Mouse (Mus musculus): ENCODE results near the gene Med20.

Gene Med20

DNA sequence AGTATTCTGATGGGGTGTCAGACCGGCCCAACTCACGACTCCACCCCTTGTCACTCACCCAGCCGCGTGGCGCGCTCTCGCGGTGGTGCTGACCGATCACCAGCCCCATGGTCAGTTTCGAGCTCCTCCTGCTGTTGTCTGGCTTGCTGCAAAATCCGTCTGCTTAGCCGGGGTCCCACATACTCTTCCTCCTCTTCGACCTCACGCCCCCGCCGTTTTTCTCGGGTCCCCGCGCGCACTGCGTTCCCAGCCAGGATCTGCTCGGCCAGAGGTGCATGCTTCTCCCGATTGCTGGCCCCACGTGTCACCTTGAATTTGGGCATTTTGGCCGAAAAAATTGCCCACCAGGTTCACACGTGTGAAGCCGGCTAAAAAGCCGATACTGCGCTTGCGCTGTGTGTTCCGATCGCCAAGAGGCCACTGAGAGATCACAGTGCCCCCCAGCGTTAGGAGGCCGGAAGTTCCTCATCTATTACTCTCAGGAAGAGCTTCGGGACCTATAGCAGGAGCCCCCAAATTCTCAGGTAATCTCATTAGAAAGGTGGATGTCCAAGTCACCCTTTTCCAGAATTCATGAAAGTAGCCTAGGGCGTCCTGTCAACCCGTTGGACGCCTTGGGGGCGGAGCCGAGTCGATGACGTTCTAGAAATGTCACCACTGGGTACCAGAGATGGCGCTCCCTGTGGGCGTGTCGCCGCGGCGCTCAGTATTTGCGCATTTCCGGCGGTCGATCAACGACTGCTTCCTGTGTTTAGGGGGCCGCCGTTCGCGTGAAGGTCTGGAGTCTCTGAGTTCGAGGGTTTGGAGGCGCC lies at the start of gene Med20, which contains the start of the genes Bysl and Gm20517:
Med20 (plus strand) TSS at position 734 of the 812 bp plus-strand sequence.
Bysl (minus strand) TSS at position 644 of the 812 bp plus-strand sequence.
Gm20517 (plus strand) TSS at position 741 of the 812 bp plus-strand sequence.
- DNase-seq (ENCODE audit: low read depth, low spot score), result peak; percentile 98

DNA sequence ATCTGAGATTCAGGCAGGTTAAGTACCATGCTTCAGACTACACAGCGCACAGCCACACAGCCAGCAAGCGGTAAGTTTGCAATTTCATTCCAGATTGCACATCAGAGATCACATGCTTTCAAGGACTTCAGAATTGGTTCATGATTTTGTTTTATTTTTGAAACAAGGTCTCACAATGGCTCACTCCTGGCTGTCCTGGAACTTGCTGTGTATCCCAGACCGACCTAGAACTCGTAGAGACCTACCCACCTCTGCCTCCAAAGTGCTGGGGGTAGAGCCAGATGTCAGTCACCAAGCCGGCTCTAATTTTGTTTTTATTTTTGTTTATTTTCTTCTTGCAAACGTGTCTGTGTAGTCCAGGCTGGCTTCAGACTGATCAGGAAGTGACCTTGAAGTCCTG lies 48.5 kb upstream of the Med20 start:
- DNase-seq (ENCODE audit: low read depth, low spot score), result no peak

DNA sequence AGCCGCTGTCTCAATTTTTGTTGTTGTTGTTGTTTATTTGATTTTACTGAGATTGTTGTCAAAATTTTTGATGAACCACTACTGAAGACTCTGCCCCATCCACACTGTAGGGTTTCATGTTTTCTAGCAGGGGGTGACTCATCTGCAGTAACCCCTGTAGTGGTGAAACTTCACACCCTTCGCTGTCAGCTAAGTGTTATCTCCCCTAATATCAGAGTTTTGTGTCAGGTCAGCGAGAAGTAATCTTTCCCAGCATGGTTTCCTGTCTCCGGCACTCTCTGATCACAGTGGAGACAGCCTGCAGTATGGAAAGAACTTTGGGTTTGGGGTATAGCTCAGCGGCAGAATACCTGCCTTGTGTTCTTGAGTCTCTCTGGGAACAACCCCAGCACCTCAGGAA lies 46.8 kb upstream of the Med20 start:
- peak; percentile 48 for DNase-seq (ENCODE audit: low read depth, low spot score)

DNA sequence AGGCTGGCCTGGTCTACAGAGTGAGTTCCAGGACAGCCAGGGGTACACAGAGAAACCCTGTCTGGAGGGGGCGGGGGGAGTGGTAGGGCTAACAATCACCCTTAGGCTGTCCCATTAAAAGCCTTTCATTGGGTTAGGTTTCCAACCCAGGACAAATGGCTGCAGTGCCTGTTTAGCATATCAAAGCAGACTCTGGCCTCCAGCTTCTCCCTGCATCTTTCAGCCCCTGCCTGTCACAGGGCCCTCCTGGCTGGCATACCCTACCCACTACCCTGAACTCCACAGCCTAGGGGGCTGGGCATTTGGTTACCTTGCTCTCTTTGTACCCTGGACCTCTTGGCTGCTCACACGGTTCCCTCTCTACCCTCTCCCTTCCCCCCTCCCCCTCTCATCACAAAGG lies 45.2 kb upstream of the Med20 start:
- DNase-seq (ENCODE audit: low read depth, low spot score), result no peak

DNA sequence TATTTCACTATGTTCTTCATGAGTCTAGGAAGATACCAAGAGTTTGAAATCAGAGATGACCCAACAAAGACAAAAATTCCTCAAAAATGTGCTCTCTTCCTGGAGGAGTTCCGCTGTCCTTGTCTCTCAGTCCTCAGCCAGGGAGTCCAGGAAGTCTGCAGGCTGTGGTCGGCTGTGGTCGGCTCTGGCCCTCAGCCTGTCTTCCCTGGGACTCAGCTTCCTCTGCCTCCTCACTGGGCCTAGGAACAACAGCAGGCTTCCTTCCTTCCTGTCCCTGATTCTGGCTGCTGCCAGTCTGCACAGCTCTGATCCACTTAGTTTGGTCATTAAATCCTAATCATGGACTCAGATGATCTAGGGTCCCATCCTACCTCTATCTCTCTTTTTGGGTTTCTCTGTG lies 44.1 kb upstream of the Med20 start:
- no peak for DNase-seq (ENCODE audit: low read depth, low spot score)

DNA sequence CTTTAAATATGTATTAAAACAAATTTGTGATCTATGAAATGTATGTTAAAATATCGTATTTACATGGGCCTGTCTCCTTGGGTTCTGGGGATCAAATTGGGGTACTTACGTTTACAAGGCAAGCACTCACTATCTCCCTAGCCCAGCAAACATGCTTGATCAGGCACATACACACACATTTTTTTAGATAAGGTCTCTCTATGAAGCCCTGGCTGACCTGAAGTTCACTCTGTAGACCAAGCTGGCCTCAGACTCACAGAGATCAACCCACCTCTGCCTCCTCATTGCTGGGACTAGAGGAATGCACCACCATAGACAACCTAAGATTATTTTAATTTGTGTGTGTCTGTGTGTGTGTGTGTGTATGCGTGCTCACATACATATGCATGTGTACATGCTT lies 43.0 kb upstream of the Med20 start:
- DNase-seq (ENCODE audit: low read depth, low spot score), result no peak

DNA sequence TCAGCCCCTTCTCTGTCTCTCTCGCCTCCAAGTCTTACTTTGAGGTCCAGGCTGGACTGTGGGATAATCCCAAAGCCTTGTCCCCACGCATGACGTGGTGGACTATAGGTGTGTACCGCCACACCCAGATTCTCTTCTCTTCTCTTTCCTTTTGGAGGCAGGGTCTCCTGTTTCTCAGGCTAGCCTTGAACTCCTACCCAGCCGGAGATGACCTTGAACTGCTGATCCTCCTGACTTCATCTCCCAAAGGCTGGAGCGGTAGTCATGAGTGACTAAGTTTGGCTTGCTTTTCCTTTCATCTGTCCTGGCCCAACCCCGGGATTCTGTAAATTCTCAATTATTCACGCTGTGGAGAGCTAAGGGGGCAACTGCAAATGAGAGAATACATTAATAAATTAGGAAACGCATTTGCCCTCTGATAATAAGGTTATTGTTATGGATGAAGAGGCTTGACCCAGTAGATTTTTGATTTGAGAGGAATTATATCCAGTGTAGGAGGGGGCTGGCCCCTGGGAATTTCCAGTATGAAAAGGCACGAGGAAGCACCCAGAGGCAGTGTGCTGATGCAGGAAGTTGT lies 42.3 kb upstream of the Med20 start:
- no peak for DNase-seq (ENCODE audit: low read depth, low spot score)

DNA sequence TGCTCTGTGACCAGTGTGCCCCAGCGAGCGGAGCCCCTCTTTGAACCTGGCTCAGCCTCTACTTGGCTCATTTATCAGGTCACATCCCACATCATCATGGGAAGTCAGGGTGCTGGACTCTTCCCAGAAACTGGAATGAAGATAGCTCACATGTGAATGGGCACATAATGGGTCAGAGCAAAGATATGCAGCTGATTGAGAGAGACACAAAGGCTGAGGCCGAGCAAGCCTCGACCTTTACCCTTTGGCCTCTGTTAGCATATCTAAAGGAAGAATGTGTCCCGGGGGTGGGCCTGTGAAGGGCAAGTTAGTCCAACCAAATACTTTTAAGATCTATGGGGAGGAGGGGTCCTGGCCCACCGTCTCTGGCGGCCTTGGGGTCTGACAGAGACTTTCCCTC lies 39.8 kb upstream of the Med20 start:
- no peak for DNase-seq (ENCODE audit: low read depth, low spot score)

DNA sequence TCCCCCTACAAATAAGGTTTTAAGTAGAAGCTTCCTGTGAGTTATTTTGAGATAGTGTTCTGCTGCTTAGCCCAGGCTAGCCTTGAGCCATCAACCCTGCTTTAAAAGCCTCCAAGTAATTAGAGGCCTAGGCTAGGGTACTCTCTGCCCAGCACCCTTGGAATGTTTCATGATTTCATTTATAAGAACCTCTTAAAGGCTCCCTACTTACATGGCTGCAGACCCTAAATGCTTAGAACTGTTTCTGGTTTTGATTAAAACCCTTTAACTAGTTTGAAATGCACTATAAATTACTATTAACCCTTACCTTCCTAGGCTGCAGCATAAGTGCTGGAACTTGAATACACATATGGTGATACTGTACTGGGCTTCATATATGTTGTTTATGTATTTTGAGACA lies 38.9 kb upstream of the Med20 start:
- DNase-seq (ENCODE audit: low read depth, low spot score), result no peak

DNA sequence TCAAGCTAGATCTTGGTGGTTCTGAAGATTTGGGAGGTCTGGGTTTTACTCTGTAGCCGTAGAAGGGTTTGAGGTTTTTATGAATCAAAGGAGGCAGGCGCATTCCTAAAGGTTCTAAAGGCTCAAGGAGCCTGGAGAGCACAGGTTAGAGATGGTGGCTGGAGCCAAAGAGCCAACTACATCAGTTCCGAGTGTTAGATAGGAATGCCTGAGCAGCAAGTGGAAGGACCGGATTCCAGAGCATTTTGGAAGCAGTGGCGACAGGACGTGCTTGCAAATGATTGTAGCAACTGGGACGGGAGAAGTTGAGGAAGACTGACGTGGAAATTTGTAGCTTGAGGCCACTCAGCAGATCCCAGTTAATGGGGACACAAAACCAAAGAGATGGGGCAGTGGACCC lies 37.4 kb upstream of the Med20 start:
- no peak for DNase-seq (ENCODE audit: low read depth, low spot score)

DNA sequence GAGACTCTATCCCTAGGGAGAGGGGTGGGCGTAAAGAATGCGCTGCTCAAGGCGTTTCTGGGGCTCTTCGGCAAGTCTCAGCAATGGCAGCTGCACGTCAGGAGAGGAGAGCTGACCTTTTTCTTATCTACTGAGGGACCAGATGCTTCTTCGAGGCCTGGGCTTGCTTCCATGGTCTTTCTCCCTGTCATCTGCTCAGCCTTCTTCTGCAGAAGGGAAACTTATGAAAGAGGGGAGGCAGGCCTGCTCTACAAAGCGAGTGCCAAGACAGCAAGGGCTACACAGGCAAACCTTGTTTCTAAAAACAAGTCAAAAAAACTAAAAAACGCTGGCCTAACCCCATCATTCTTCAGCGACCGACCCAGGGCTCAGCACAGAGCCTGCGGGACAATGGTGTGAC lies 36.6 kb upstream of the Med20 start:
- DNase-seq (ENCODE audit: low read depth, low spot score), result no peak

DNA sequence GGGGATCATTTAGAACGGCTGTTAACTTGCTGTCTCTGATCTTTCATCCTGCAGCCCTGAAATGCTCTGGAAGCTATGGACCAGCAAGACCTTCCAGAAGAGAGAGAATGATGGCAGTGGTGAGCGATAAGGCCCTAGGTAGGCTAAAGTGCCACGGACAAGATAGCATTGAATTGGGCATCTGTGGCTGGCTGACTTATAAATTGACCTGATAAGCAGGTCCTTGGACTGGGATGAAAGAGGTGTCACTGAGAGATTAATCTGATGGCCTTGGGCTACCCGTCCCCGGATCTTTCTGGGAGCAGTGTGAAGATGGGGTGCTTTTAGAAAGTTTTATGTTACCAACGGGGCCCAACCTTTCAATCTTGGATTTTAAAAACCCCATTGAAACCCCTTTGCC lies 32.7 kb upstream of the Med20 start:
- DNase-seq (ENCODE audit: low read depth, low spot score), result no peak

DNA sequence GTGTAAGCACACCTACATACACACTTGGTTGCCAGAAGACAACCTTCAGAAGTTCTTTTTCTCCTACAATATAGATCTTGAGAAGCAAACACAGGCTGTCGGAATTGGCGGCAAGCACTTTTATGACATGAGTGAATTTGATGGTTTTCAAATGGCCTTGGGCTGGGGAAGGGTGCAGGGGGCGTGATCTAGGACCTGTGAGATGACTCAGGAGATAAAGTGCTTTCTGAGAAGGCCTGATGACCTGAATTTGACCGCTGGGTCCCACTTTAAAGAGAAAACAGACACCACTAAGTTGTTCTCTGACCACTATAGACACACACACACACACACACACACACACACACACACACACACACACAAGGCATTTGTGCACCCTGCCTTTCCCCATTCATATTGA lies 30.4 kb upstream of the Med20 start:
- no peak for DNase-seq (ENCODE audit: low read depth, low spot score)

DNA sequence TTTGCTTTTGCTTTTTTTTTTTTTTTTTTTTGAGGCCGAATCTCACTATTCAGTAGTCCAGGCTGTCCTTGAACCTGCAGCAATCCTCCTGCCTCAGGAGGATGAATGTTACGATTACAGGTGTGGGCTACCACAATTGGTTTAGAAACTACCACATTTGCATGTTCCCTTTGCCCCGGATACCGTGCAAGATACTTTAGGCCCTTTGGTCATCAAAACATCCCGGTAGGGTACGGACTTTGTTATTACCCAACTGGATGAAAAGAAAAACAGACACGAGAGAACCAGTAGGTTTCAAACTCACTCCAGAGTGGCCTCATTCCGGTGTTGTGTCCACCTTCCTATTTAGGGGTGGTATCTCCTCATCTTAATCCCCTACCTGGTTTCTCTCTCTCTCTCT lies 22.9 kb upstream of the Med20 start:
- DNase-seq (ENCODE audit: low read depth, low spot score), result no peak

DNA sequence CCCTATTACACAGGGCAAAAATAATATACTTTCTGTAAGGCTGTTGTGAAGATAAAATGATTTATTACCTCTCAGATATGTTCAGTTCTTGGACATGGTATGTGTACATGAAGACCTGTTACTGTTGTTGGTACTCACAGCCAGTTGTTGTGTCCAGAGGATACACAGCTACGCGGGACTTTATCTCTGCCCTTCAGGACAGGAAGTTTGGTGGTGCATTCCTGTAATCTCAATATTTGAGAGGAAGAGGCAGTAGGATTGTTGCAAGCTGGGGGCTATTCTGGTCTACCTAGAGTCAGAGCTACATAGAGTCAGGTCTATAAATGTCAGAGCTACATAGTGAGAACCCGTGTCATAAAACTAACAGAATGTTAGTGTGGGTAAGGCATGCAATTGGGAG lies 20.3 kb upstream of the Med20 start:
- no peak for DNase-seq (ENCODE audit: low read depth, low spot score)

DNA sequence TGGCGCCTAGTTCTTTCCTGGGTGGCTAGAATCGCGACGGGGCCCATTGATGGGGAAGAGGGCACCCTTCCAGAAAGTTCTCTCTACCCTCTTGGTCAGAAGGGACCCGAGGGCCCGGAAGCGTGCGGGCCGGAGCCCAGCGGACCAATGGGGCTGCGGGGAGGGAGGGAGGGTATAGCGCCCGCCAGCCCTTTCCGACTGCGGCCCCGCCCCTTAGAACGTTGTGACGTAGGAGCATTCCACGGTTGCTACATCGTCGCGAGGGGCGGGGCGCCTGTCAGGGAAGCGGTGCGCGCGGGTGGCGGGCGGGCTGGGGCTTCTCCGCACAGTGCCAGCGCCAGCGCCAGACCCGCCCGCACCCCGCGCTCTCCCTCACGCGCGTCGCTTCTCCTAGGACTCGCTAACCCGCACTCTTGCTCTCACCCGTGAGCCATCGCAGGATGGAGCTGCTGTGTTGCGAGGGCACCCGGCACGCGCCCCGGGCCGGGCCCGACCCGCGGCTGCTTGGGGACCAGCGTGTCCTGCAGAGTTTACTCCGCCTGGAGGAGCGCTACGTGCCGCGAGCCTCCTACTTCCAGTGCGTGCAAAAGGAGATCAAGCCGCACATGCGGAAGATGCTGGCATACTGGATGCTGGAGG lies 18.0 kb upstream of the Med20 start:
- DNase-seq (ENCODE audit: low read depth, low spot score), result peak; percentile 95

DNA sequence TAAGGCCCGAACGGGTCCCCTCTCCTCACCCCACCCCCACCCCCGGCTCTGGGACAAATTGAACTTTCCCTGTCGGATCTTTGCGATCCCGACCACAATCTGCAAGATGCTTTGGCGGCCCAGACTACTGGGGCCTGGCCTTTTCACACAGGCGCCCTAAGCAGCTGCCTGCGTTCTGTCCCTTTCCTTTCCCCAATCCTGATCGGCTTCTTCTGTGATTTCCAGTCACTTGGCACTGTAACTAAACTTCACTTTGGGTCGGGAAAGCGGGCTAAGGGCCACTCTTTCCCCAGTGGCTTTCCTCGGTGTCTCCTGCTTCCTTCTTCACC lies 17.6 kb upstream of the Med20 start:
- no peak for DNase-seq (ENCODE audit: low read depth, low spot score)

DNA sequence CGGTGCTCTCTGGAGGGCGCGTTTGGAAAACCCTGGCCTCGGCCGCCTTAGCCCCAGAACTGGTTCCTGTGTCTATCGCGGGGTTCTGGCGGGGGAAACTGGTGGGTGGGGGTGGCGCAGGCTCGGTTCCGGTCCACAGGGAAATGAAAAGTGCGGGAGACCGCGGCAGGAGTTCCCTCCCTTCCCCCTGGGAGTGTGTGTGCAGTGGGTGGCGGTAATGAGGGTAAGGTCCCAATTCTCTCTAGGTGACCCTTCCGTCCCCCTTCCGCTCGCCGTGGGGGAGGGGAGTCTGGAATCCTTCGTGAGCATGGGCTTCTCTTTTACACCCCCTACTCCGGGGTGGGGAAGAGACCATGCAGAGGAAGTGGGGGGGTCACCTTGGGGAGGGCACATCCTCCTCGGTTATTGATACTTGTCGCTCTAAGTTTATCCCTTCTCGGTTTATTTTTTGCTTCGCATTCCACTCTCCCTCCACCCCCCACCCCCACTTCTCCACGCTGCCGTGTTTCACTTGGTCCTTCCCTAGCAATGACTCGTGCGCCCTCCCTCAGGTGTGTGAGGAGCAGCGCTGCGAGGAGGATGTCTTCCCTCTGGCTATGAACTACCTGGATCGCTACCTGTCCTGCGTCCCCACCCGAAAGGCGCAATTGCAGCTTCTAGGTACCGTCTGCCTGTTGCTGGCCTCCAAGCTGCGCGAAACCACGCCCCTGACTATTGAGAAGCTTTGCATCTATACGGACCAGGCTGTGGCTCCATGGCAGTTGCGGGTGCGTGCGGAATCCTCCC lies 17.0 kb upstream of the Med20 start:
- DNase-seq (ENCODE audit: low read depth, low spot score), result peak; percentile 62

DNA sequence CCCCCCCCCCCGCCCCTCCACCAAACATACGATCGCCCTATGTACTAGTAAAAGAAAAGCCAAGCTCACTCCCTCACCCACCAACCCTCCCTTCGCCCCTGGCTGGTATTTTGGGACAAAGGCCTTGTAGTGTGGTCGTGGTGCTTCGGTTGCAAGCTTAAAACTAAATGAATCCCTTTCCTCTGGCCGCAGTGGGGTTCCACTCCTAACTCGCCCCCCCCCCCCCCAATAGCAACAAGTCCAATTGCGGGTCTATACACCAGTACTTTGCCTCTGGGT lies 16.5 kb upstream of the Med20 start:
- no peak for DNase-seq (ENCODE audit: low read depth, low spot score)

DNA sequence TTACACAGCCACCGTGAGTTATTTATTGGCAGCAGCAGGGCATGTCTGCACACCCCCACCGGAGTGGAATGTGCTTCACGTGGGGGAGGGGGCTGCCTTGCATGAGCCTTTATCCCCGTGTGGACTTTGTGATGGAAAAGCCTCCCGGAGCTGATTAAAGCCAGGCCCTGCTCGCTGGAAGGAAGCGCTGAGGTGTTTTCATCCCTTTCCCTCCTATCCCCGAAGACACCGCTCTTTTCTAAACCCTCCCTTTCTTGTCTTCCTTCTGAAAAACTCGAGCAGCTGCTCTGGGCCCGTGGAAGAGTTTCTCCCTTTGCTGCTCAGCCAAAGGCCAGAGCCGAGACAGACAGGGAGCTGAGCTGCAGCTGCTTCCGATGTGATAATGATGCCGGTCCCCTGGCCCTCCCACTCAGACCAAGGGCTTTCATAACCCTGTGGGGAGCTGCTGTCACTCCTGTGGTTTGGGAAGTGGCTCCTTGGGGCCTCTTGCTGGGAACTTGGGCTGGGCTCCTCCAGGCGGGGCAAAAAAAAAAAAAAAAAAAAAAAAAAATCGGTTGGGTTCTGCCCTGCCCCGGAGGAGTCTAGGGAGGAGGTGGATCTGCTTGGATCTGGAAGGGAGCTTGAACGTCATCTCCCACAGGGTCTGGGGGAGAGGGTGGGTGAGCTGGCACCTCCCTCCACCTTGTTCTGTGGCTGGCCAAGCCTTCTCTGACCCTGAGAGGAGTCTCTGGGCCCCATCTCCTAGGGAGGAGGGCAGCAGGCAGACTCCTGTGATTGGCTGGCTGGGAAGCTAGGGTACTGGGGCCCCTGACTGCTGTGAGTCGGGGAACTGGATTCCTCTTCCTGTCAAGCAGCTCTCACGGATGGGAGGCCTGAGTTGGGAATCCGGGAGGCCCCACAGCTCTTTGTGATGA lies 15.9 kb upstream of the Med20 start:
- peak; percentile 57 for DNase-seq (ENCODE audit: low read depth, low spot score)

DNA sequence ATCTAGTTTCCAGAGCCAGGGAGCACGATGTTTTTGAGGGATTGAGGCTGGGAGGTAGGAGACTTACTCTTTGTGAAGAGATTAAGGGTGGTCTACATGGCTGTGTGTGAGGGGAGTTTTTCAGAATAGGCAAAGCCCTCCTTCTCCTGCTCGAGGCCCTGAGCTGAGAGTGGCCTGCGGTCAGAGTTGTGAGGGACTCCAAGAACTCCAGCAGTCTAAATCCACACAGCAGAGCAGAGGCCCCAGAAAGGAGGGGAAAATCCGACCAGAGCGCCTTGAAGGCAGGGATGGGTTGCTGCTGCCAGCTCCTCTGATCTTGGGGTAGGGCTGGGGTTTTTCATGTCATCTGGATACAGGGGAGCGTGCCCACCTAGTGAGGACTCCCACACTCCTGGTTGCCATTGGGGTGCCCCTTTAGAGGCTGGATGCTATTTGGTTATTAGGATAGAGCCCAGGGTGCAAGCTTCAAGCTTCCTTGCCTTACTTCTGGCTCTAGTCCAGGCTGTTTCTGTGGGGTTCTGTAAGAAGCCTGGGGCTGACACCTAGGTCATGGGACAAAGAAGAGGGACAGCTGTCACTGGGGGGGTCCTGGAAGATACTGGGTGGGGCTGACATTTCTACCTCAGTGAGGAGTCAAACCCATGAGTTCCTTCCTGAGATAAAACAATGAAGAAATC lies 15.1 kb upstream of the Med20 start:
- DNase-seq (ENCODE audit: low read depth, low spot score), result peak; percentile 22
